Mouse (Mus musculus) E14TG2a.4 (cell line): ENCODE measurements around the gene Lmod2.

Source experiments
- H3K27me3 ChIP-seq: 2 replicates; pipeline ENCODE4 v1.6.1; 2014; ENCODE audit warnings: low read length, control low read depth; ENCODE audit not compliant: insufficient read depth
- H3K36me3 ChIP-seq: 2 replicates; pipeline ENCODE4 v1.6.1; 2014; ENCODE audit warnings: low read length, control low read depth; ENCODE audit not compliant: insufficient read depth
- H3K4me1 ChIP-seq: replicated peaks from 2 replicates; pipeline ENCODE4 v1.6.1; 2014; ENCODE audit warnings: low read depth, low read length, control low read depth
- H3K4me3 ChIP-seq: replicated peaks from 2 replicates; pipeline ENCODE4 v1.5.1; 2014; ENCODE audit warnings: mild to moderate bottlenecking, low read length
- H3K9me3 ChIP-seq: 2 replicates; pipeline ENCODE4 v1.6.1; 2014; ENCODE audit warnings: low read length, control low read depth
- CTCF ChIP-seq: conservative IDR thresholded peaks from 2 replicates; pipeline ENCODE4 v1.5.1; 2014; ENCODE audit warnings: low read length
- NANOG ChIP-seq: IDR thresholded peaks from 2 replicates; pipeline ENCODE4 v1.6.1; 2014; ENCODE audit warnings: borderline replicate concordance, low read length, mixed read lengths
- POU5F1 ChIP-seq: IDR thresholded peaks from 2 replicates; pipeline ENCODE4 v1.6.1; 2014; ENCODE audit warnings: low read length, borderline replicate concordance

Lmod2 gene

DNA sequence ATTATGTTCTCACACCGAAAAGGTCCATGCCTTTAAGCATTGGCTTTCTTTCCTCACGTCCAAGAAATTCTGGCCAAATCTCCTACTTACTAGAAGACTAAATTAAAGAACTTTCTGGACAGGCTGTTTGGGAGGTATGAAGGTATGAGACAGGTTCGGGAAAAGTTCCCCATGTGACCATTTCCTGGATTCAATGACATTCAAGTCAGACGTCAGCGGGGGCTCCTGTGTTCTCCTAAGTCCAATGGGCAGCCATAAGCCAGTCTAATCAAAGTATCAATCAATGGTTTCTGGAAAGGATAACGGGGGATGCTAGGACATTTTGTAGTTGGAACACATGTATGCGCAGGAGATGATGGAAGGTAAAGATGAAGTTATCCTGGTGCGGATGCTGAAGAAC, 8.1 kb downstream of the Lmod2 start:
- no peak overlapping the region for H3K4me3 ChIP-seq
- peaks cover 22% of the 10 kb centered on the region for H3K9me3 ChIP-seq
- TF ChIP-seq NANOG (no peak), CTCF (no peak), POU5F1 (no peak)
- no peaks in the 10 kb centered on the region for H3K4me1 ChIP-seq
- no peaks in the 10 kb centered on the region for H3K36me3 ChIP-seq
- H3K27me3 ChIP-seq, result no peaks in the 10 kb centered on the region

GRCm38 (mm10) chr6:24606512-24606911, 8.9 kb downstream of the Lmod2 start:
- H3K27me3 ChIP-seq, result no peaks in the 10 kb centered on the region
- peaks cover 22% of the 10 kb centered on the region for H3K9me3 ChIP-seq
- H3K36me3 ChIP-seq, result no peaks in the 10 kb centered on the region
- H3K4me3 ChIP-seq, result no peak overlapping the region
- no peak for TF ChIP-seq POU5F1
- TF ChIP-seq NANOG, result no peak
- no peak for TF ChIP-seq CTCF
- H3K4me1 ChIP-seq, result no peaks in the 10 kb centered on the region

GRCm38 (mm10) chr6:24607531-24607930, 10.0 kb downstream of the Lmod2 start:
- TF ChIP-seq POU5F1 (no peak), CTCF (no peak), NANOG (no peak)
- 0 out of 2 replicates have a peak, but pooled peaks cover under 1% of the 10 kb centered on the region for H3K36me3 ChIP-seq
- H3K27me3 ChIP-seq, result no peaks in the 10 kb centered on the region
- H3K4me3 ChIP-seq, result no peak overlapping the region
- peaks cover 22% of the 10 kb centered on the region for H3K9me3 ChIP-seq
- no peaks in the 10 kb centered on the region for H3K4me1 ChIP-seq

GRCm38 (mm10) chr6:24608129-24608528, 10.6 kb downstream of the Lmod2 start:
- Histone ChIP-seq H3K4me3 (no peak overlapping the region), H3K4me1 (no peaks in the 10 kb centered on the region), H3K9me3 (peaks cover 22% of the 10 kb centered on the region), H3K27me3 (no peaks in the 10 kb centered on the region), H3K36me3 (peaks cover 6% of the 10 kb centered on the region)
- TF ChIP-seq CTCF, result no peak

DNA sequence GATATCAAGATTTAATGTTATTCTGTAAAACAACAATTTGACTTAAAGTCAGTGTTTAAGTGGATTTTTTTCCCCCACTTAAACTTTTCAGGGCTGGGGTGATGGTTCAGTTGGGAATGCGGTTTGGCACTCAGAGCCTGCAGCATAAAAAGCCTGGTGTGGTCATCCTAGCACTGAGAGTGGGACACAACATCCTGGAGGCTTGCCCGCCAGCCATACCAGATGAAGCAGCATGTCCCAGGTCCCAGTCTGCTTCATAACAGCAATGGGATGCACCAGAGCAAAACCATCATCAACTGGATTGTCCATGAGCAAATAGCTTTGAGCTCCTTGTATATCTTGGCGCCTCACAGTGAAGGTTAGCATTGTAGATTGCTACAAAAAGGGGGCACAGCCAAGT, 11.1 kb downstream of the Lmod2 start:
- H3K4me1 ChIP-seq, result no peaks in the 10 kb centered on the region
- H3K4me3 ChIP-seq, result no peak overlapping the region
- TF ChIP-seq NANOG (no peak), POU5F1 (no peak), CTCF (no peak)
- no peaks in the 10 kb centered on the region for H3K27me3 ChIP-seq
- H3K9me3 ChIP-seq, result peaks cover 22% of the 10 kb centered on the region
- peaks cover 11% of the 10 kb centered on the region for H3K36me3 ChIP-seq

DNA sequence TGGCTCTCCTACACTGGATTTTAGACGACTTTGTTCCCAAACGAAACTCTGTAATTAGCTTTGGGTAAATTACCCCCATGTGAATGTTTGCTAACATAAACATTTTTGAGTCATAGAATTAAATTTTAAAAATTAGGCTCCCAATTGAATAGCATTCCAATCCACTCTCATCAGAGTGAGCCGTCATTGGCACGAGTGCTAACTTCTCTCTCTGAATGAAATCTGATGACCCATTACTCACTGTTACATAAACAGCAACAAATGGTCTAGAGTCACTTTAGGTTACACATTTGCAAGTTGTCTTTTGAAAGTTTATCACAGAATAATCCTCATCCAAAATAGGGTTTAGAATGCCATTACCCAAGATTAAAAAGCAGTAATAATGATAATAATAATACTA, 12.0 kb downstream of the Lmod2 start:
- no peaks in the 10 kb centered on the region for H3K27me3 ChIP-seq
- H3K36me3 ChIP-seq, result peaks cover 19% of the 10 kb centered on the region
- peaks cover 22% of the 10 kb centered on the region for H3K9me3 ChIP-seq
- H3K4me3 ChIP-seq, result no peak overlapping the region
- TF ChIP-seq CTCF (no peak), NANOG (no peak), POU5F1 (no peak)
- H3K4me1 ChIP-seq, result no peaks in the 10 kb centered on the region

DNA sequence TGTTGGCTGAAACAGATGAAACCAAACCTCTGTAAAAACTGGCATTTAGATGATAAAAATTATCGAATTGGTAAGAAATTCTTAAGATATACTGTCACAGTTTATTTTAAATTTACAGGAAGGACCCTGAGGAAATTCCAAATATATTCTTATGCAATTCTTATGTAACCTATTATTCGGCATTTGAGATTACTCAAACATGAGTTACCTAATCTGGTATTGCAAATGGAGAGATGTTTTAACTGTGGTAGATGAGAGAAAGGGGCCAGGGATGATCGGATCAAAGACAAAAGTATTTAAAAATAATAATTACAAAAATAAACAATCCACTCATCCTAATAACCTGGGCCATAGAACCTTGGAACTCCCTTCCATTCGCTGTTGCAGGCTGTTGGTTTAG, 12.8 kb downstream of the Lmod2 start:
- no peak overlapping the region for H3K4me3 ChIP-seq
- no peaks in the 10 kb centered on the region for H3K27me3 ChIP-seq
- peaks cover 22% of the 10 kb centered on the region for H3K9me3 ChIP-seq
- H3K4me1 ChIP-seq, result no peaks in the 10 kb centered on the region
- TF ChIP-seq CTCF, result no peak
- TF ChIP-seq NANOG, result no peak
- TF ChIP-seq POU5F1, result no peak
- H3K36me3 ChIP-seq, result peaks cover 27% of the 10 kb centered on the region

DNA sequence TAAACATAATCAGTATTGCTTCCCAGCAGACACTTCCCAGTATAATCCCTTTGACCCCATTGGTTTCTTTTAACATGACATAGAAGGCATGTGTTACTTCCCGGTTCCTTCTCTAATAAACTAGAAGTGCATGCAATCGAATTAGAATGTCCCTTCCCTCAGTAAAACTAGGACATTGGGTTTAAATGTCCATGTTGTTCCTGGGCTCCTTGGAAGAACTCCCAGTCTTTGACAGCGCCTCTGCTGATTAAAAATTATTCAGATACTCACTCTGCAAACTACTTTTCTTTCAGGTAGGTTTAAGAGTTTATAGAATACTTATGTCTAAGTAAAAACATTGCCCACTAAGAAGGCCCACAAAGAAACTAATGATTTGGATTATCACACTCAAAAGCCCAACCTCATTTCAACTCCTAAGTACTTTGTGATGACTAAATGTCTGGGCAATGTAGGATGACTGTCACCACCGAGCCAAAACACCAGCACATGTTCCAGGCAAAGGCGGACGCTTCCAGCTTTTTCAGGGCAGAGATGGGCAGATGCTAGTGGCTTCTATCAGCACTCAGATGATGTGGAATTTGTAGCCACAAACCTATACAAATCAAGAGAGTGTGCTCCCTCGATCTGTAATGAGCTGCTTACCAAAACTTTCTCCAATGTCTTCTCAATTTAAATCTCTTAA, 14.7 kb downstream of the Lmod2 start:
- Histone ChIP-seq H3K27me3 (no peaks in the 10 kb centered on the region), H3K4me1 (no peaks in the 10 kb centered on the region), H3K36me3 (peaks cover 44% of the 10 kb centered on the region), H3K4me3 (no peak overlapping the region), H3K9me3 (peaks cover 5% of the 10 kb centered on the region)
- TF ChIP-seq NANOG (no peak), POU5F1 (no peak), CTCF (no peak)

GRCm38 (mm10) chr6:24613346-24613745, 15.8 kb downstream of the Lmod2 start:
- H3K9me3 ChIP-seq, result no peaks in the 10 kb centered on the region
- no peaks in the 10 kb centered on the region for H3K4me1 ChIP-seq
- H3K4me3 ChIP-seq, result no peak overlapping the region
- no peaks in the 10 kb centered on the region for H3K27me3 ChIP-seq
- TF ChIP-seq NANOG (no peak), CTCF (no peak), POU5F1 (no peak)
- H3K36me3 ChIP-seq, result peaks cover 55% of the 10 kb centered on the region
